Mouse (Mus musculus) limb, embryonic 13.5 days (tissue): ENCODE data around the gene Ppip5k2. TPM values are rescaled to one million over a fixed set of nuclear protein-coding genes. Genes with fewer than 3 reads are reported as not detected.

ENCODE experiments used
- polyA plus RNA-seq: library from polyadenylated mRNA; unstranded; fragments of >200 nt; fragmentation: Nextera tagmentation; extraction: Ambion mirVana; gene quantifications from 2 replicates; pipeline ENCODE4 v1.2.1, GENCODE M21; 2015

Ppip5k2 gene
- polyA plus RNA-seq, 1 experiment from 2014 or later, result 34.2 TPM

Other genes starting within 250 kb of the Ppip5k2 start
- gene D1Ertd622e, start 108.3 kb downstream of the Ppip5k2 start, polyA plus RNA-seq, result 12.7 and 13.6 TPM in 2 replicates
- gene Gin1, start 239 bp downstream of the Ppip5k2 start, polyA plus RNA-seq, result 18.7 TPM in 2 replicates